Mouse (Mus musculus): ENCODE measurements at regions not wholly inside any gene's neighbourhood (a gene's known extent, or its start where the extent isn't known, plus 50 kb on each side); places are given as distances from the start of the nearest gene placed in this dataset.

DNA sequence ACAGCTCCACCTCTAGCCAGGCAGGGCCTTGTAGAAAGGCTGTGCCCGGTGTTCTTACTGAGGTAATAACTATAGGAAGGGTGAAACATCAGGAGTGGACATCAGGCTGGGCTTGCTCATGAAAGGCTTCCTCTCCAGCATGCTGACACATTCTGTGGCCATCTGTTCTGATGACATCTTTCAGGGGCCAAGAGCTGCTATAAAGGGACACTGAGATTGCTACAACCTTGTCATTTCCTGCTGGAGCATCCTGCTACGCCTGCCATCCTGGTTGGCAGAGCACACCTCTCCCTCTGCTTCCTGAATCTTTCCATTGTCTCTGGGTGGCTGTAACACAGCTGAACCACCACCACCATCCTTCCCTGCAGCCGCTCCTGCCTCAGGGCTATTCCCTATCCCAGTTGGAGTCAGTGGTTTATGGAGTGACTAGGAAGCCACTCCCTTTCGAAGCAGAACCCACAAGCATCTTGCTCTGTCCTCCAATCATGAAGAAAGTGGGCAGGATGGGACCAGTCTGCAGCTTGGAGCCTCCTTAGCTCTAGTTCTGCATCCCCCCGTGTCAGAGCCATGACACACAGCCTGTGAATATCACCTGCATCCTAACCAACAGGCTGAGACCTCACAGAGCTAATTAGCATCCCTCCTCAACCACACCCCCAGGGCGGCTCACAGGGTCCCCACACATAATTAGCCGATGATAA, 154.6 kb downstream of the Irx2 start:
- no peak for ATAC-seq (ENCODE audit: insufficient read depth, low read depth)
- H3K27ac ChIP-seq (ENCODE audit: low read depth), result no peak overlapping the region
- no peak overlapping the region for H3K4me3 ChIP-seq (ENCODE audit: low read depth, low read length)
- H3K36me3 ChIP-seq (replicated peaks; ENCODE audit: control insufficient read depth, insufficient read depth, low read length), result no peaks in the 10 kb centered on the region
- WGBS, result 52% methylated on average over 7 of the region's 7 CpGs
- H3K9ac ChIP-seq (replicated peaks; ENCODE audit: low read depth, low read length), result no peak overlapping the region
- DNase-seq (ENCODE audit: low spot score), result no peak
- H3K4me1 ChIP-seq (ENCODE audit: control insufficient read depth, insufficient read depth), result no peaks in the 10 kb centered on the region
- H3K4me2 ChIP-seq (ENCODE audit: low read depth, low read length), result no peak overlapping the region
- TF ChIP-seq CTCF (IDR thresholded peaks at IDR 0.05; ENCODE audit: low read depth) (no peak), EP300 (IDR thresholded peaks at IDR 0.05; ENCODE audit: low read depth) (no peak)
- H3K9me3 ChIP-seq (replicated peaks; ENCODE audit: control insufficient read depth, low read length), result no peaks in the 10 kb centered on the region
- no peaks in the 10 kb centered on the region for H3K27me3 ChIP-seq (ENCODE audit: control insufficient read depth, insufficient read depth, low read length)

DNA sequence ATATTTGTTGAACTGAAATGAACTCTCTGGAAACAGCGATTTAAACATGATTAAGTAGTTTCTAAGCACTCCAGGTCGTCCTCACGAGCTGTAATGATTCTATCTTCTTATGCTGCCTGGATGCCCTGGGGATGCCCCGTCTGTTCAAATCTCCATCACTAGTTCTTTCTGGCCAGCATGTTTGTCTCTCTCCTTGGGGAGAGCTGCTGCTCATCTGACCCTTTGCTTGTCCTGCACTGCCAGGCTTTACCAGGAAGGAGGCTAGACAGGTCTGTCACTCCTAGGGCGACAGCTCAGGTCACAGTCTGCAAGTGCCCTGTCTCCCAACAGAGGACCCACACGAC, 155.1 kb downstream of the Irx2 start:
- Histone ChIP-seq H3K9me3 (replicated peaks; ENCODE audit: control insufficient read depth, low read length) (no peaks in the 10 kb centered on the region), H3K4me1 (ENCODE audit: control insufficient read depth, insufficient read depth) (no peaks in the 10 kb centered on the region), H3K27me3 (ENCODE audit: control insufficient read depth, insufficient read depth, low read length) (no peaks in the 10 kb centered on the region), H3K9ac (replicated peaks; ENCODE audit: low read depth, low read length) (no peak overlapping the region), H3K27ac (ENCODE audit: low read depth) (no peak overlapping the region), H3K4me2 (ENCODE audit: low read depth, low read length) (no peak overlapping the region), H3K4me3 (ENCODE audit: low read depth, low read length) (no peak overlapping the region), H3K36me3 (replicated peaks; ENCODE audit: control insufficient read depth, insufficient read depth, low read length) (no peaks in the 10 kb centered on the region)
- ATAC-seq (ENCODE audit: insufficient read depth, low read depth) (no peak), DNase-seq (ENCODE audit: low spot score) (no peak)
- no peak for TF ChIP-seq EP300 (IDR thresholded peaks at IDR 0.05; ENCODE audit: low read depth)
- TF ChIP-seq CTCF (IDR thresholded peaks at IDR 0.05; ENCODE audit: low read depth), result no peak
- 56% methylated on average over 6 of the region's 6 CpGs for WGBS

DNA sequence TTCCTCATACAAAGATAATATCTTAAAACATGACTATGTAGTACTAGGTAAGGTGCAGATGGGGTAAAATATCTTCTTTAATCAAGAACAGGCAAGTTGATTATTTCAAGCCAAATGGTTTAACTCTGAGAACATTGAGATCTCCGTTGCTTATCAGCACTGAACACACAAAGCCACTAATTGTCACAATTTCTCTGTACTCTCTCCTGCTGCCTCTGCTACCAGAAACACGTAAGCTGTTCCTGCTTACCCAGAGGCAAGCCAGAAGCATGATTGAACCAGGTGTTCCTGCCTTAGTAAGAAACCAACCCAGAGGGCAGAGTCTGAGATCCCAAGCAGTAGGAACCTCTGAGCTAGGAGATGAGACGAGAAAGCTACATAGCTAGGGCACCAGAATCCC, 164.1 kb downstream of the Irx2 start:
- H3K4me1 ChIP-seq (ENCODE audit: control insufficient read depth, insufficient read depth), result no peaks in the 10 kb centered on the region

DNA sequence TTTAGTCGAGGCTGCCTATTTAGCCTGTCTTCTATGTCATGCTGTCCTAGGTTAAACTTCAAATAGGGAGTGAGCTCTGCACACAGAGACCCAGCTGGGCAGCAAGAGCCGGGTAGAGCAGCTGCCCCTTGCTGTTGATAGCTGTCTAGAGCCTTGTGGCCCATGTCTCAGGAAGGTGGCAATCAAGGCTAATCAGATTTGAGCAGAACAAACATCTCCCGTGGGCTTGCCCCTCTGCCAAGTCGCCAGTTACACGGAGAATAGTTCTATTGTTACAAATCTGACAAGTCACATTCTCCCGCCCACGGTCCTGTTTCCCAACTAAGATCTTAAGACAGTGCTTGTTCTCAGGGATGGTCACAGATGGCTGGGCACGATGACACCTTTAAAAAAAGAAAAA, 171.4 kb downstream of the Irx2 start:
- DNase-seq (ENCODE audit: low spot score) (no peak), ATAC-seq (ENCODE audit: insufficient read depth, low read depth) (no peak)
- no peak for TF ChIP-seq CTCF (IDR thresholded peaks at IDR 0.05; ENCODE audit: low read depth)
- no peak for TF ChIP-seq EP300 (IDR thresholded peaks at IDR 0.05; ENCODE audit: low read depth)
- WGBS, result 31% methylated on average over 8 of the region's 8 CpGs
- no peaks in the 10 kb centered on the region for H3K36me3 ChIP-seq (replicated peaks; ENCODE audit: control insufficient read depth, insufficient read depth, low read length)
- no peak overlapping the region for H3K9ac ChIP-seq (replicated peaks; ENCODE audit: low read depth, low read length)
- no peaks in the 10 kb centered on the region for H3K4me1 ChIP-seq (ENCODE audit: control insufficient read depth, insufficient read depth)
- no peaks in the 10 kb centered on the region for H3K9me3 ChIP-seq (replicated peaks; ENCODE audit: control insufficient read depth, low read length)
- no peak overlapping the region for H3K4me2 ChIP-seq (ENCODE audit: low read depth, low read length)
- H3K4me3 ChIP-seq (ENCODE audit: low read depth, low read length), result no peak overlapping the region
- H3K27me3 ChIP-seq (ENCODE audit: control insufficient read depth, insufficient read depth, low read length), result no peaks in the 10 kb centered on the region
- no peak overlapping the region for H3K27ac ChIP-seq (ENCODE audit: low read depth)

More for the DNA sequence above, 164.1 kb downstream of the Irx2 start:
- WGBS, result 58% methylated on average over 3 of the region's 3 CpGs
- H3K4me2 ChIP-seq (ENCODE audit: low read depth, low read length), result no peak overlapping the region
- no peaks in the 10 kb centered on the region for H3K9me3 ChIP-seq (replicated peaks; ENCODE audit: control insufficient read depth, low read length)
- ATAC-seq (ENCODE audit: insufficient read depth, low read depth) (no peak), DNase-seq (ENCODE audit: low spot score) (no peak)
- no peak overlapping the region for H3K4me3 ChIP-seq (ENCODE audit: low read depth, low read length)
- no peak overlapping the region for H3K9ac ChIP-seq (replicated peaks; ENCODE audit: low read depth, low read length)
- H3K27me3 ChIP-seq (ENCODE audit: control insufficient read depth, insufficient read depth, low read length), result no peaks in the 10 kb centered on the region
- no peak for TF ChIP-seq CTCF (IDR thresholded peaks at IDR 0.05; ENCODE audit: low read depth)
- TF ChIP-seq EP300 (IDR thresholded peaks at IDR 0.05; ENCODE audit: low read depth), result no peak
- H3K36me3 ChIP-seq (replicated peaks; ENCODE audit: control insufficient read depth, insufficient read depth, low read length), result no peaks in the 10 kb centered on the region
- H3K27ac ChIP-seq (ENCODE audit: low read depth), result no peak overlapping the region

DNA sequence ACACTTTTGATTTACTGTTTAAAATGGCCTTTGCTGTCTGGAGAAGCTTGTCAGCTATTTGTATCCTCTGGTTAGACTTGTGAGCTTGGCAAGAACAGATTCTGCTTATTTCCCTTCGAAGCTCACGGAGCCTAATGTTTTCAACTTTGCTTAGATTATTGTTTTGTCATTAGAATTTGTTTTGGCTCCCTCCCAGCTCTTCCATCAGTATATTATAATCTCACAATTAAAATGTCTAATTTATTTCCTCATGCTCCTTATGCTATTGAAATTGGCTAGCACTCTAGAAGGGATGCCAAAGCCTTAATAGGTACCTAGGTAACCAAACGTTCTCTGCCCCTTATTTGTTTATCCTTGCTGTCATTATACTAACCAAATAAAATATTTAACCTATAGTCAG, 171.9 kb downstream of the Irx2 start:
- ATAC-seq (ENCODE audit: insufficient read depth, low read depth), result no peak
- no peaks in the 10 kb centered on the region for H3K4me1 ChIP-seq (ENCODE audit: control insufficient read depth, insufficient read depth)
- no peak overlapping the region for H3K4me2 ChIP-seq (ENCODE audit: low read depth, low read length)
- no peaks in the 10 kb centered on the region for H3K9me3 ChIP-seq (replicated peaks; ENCODE audit: control insufficient read depth, low read length)
- TF ChIP-seq CTCF (IDR thresholded peaks at IDR 0.05; ENCODE audit: low read depth) (no peak), EP300 (IDR thresholded peaks at IDR 0.05; ENCODE audit: low read depth) (no peak)
- H3K9ac ChIP-seq (replicated peaks; ENCODE audit: low read depth, low read length), result no peak overlapping the region
- 70% methylated on average over 3 of the region's 3 CpGs for WGBS
- no peaks in the 10 kb centered on the region for H3K27me3 ChIP-seq (ENCODE audit: control insufficient read depth, insufficient read depth, low read length)
- no peaks in the 10 kb centered on the region for H3K36me3 ChIP-seq (replicated peaks; ENCODE audit: control insufficient read depth, insufficient read depth, low read length)
- DNase-seq (ENCODE audit: low spot score), result no peak
- H3K27ac ChIP-seq (ENCODE audit: low read depth), result no peak overlapping the region
- no peak overlapping the region for H3K4me3 ChIP-seq (ENCODE audit: low read depth, low read length)

DNA sequence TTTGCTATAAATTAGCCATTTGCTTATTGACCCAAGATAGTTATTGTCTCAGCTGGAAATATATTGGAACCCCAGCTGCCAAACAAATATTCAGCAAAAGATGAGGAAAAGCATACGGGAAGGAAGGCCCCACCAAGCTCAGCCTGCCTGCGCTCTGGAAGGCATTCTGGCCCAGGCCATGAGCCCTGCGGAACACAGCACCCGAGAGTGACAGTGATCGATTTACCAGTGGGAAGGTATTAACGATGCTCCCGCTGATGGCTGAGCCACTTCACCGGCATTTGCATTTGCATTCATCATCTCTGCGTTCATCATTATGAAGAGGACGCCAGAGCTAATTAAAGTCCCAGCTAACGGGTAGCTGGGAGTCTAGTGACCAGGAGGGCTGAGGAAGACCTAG, 174.8 kb downstream of the Irx2 start:
- no peaks in the 10 kb centered on the region for H3K36me3 ChIP-seq (replicated peaks; ENCODE audit: control insufficient read depth, insufficient read depth, low read length)
- H3K4me2 ChIP-seq (ENCODE audit: low read depth, low read length), result no peak overlapping the region
- H3K9ac ChIP-seq (replicated peaks; ENCODE audit: low read depth, low read length), result no peak overlapping the region
- ATAC-seq (ENCODE audit: insufficient read depth, low read depth) (no peak), DNase-seq (ENCODE audit: low spot score) (no peak)
- H3K27ac ChIP-seq (ENCODE audit: low read depth), result no peak overlapping the region
- H3K4me1 ChIP-seq (ENCODE audit: control insufficient read depth, insufficient read depth), result no peaks in the 10 kb centered on the region
- 0 out of 2 replicates have a peak, but pooled peaks cover 3% of the 10 kb centered on the region for H3K9me3 ChIP-seq (replicated peaks; ENCODE audit: control insufficient read depth, low read length)
- TF ChIP-seq EP300 (IDR thresholded peaks at IDR 0.05; ENCODE audit: low read depth) (no peak), CTCF (IDR thresholded peaks at IDR 0.05; ENCODE audit: low read depth) (no peak)
- 56% methylated on average over 11 of the region's 11 CpGs for WGBS
- no peak overlapping the region for H3K4me3 ChIP-seq (ENCODE audit: low read depth, low read length)
- no peaks in the 10 kb centered on the region for H3K27me3 ChIP-seq (ENCODE audit: control insufficient read depth, insufficient read depth, low read length)
